Mouse (Mus musculus): ENCODE data around the gene Pzp.
A peak's percentile ranks its signal among the peaks of the same experiment; 100 is the strongest.

Pzp gene

GRCm38 (mm10) chr6:128479463-128480454 lies 46.8 kb downstream of the Pzp start:
- peak; percentile 94 for DNase-seq (ENCODE audit: low spot score)

GRCm38 (mm10) chr6:128477495-128477894 lies 49.0 kb downstream of the Pzp start:
- DNase-seq (ENCODE audit: low spot score) = no peak

GRCm38 (mm10) chr6:128474112-128474511 lies 52.4 kb downstream of the Pzp start:
- no peak for DNase-seq (ENCODE audit: low spot score)

GRCm38 (mm10) chr6:128469451-128469850 lies 57.1 kb downstream of the Pzp start:
- DNase-seq (ENCODE audit: low spot score) = peak; percentile 63

GRCm38 (mm10) chr6:128467298-128467697 lies 59.2 kb downstream of the Pzp start:
- DNase-seq (ENCODE audit: low spot score) = no peak

GRCm38 (mm10) chr6:128466563-128466962 lies 60.0 kb downstream of the Pzp start:
- DNase-seq (ENCODE audit: low spot score) = no peak

GRCm38 (mm10) chr6:128466043-128466442 lies 60.5 kb downstream of the Pzp start:
- no peak for DNase-seq (ENCODE audit: low spot score)

- DNase-seq (ENCODE audit: low spot score) = no peak
Observed at GRCm38 (mm10) chr6:128464996-128465395, 61.5 kb downstream of the Pzp start.

- no peak for DNase-seq (ENCODE audit: low spot score)
Observed at GRCm38 (mm10) chr6:128461606-128462005, 64.9 kb downstream of the Pzp start.

- no peak for DNase-seq (ENCODE audit: low spot score)
Observed at GRCm38 (mm10) chr6:128460729-128461503, 65.6 kb downstream of the Pzp start.

- no peak for DNase-seq (ENCODE audit: low spot score)
Observed at GRCm38 (mm10) chr6:128460321-128460720, 66.2 kb downstream of the Pzp start.

GRCm38 (mm10) chr6:128457186-128457585 lies 69.3 kb downstream of the Pzp start:
- no peak for DNase-seq (ENCODE audit: low spot score)

GRCm38 (mm10) chr6:128455835-128456605 lies 70.5 kb downstream of the Pzp start:
- no peak for DNase-seq (ENCODE audit: low spot score)

GRCm38 (mm10) chr6:128447063-128447462 lies 79.5 kb downstream of the Pzp start:
- DNase-seq (ENCODE audit: low spot score) = no peak

- no peak for DNase-seq (ENCODE audit: low spot score)
Observed at GRCm38 (mm10) chr6:128445761-128446535, 80.6 kb downstream of the Pzp start.

- DNase-seq (ENCODE audit: low spot score) = no peak
Observed at GRCm38 (mm10) chr6:128440238-128440637, 86.3 kb downstream of the Pzp start.

GRCm38 (mm10) chr6:128438871-128439341 lies 87.6 kb downstream of the Pzp start:
- no peak for DNase-seq (ENCODE audit: low spot score)

GRCm38 (mm10) chr6:128438317-128438870 lies 88.1 kb downstream of the Pzp start, which contains the start of gene Fkbp4:
Fkbp4 (minus strand) TSS chr6:128438677.
- peak; percentile 95 for DNase-seq (ENCODE audit: low spot score)

GRCm38 (mm10) chr6:128437731-128438316 lies 88.7 kb downstream of the Pzp start:
- peak; percentile 68 for DNase-seq (ENCODE audit: low spot score)

GRCm38 (mm10) chr6:128437288-128437687 lies 89.2 kb downstream of the Pzp start:
- no peak for DNase-seq (ENCODE audit: low spot score)
